Mouse (Mus musculus) mouse embryonic stem cell (cell line): ENCODE results near the gene Sypl.

Experiments
- in situ Hi-C, 2 experiments: fragments of 300-500 bp; cut with MboI; formaldehyde crosslinking; loops; 1 replicate in 1 of 2; 3 replicates in 1 of 2; pipeline ENCODE4 v1.14.3; 2019 to 2020; ENCODE audit warnings: low sequenced_read_pairs in 2 of 2, low pct_unique_long_range_greater_than_20kb in 1 of 2, mixed read lengths in 1 of 2; ENCODE audit not compliant: unreplicated experiment in 1 of 2

The Sypl gene

GRCm38 (mm10) chr12:32929831-32930513, 23.7 kb upstream of the Sypl start:
- in situ Hi-C loops: loop anchor here in 1 of 2 experiments (10.0 kb wide), 1 partner anchor 85 kb away; no protein-coding TSS in a partner anchor

DNA sequence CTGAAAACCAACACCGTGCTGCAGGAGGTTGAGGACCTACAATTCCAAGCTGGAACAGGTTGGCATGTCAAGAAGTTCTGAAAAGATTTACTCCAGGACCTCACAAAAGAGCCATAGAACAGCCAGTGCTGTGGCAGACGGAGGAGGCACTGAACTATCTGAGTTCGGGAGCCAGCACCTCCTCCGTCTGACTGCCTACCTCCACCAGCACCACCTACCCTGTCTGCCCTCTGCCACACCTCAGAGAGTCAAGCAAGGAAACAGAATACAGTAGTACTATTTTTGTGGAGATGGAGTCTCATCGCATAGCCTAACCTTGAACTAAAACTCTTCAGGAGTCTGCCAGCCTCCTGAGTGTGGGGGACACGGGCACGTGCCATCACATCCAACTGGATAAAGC, 23.1 kb upstream of the Sypl start:
- in situ Hi-C loops: no loop called here

- in situ Hi-C loops: no loop called here
These were observed 17.3 kb upstream of the Sypl start for GRCm38 (mm10) chr12:32936246-32936946.

DNA sequence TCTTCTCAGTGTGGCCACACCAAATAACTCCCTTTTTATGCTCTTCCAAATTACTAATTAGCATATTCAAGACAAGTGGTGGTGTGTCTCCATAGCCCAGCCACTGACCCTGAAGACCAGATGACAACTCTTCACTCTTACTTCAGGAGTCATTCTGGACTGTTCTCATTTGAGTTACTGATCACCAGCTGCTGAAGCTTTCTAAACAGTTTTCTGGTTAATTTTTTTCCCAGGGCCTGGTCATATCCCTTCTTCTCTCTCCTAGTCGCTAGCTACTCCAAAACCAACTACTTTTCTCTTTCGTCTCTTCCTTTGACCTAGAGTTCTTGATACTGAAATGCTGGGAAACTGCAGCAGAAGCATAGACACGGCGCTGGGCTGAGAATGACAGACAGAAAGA, 12.6 kb upstream of the Sypl start:
- in situ Hi-C loops: no loop called here

DNA sequence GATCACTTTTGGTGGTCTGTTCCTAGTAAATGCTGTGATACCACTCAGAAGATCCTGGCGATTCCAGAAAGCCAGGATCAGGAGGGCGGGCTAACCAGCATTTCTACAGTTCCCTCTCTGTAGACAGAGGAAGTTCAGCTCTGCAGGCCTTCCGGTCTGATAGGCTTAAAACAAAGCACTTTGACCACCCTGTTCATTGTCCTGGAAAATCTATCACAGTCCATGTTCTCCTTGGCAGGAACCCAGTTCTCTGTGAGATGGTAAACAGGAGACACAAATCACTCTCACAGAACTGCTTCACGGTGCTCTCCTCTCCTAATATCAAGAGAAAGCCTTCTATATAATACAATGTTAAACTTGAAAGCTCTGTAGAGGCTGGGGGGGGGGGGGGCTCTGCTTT, 10.3 kb upstream of the Sypl start:
- in situ Hi-C loops: no loop called here

DNA sequence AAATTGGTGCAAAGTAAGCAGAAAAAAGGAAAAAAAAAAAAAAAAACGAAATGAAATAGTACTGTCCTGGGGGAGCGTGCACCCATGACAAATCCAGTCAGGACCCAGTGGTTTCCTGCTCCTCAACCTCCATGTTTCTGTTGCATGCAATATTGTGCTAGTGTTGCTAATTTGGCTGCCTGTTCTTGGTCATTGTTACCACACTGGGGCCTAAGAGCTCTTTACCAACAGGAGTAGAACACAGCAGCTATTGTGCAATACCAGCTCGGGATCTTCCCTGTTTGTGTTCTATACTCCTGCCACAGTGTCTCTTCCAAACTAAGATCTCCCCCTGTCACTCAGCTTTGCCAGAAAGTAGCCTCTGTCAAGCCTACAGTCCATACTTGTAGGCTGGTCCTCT, 9.7 kb upstream of the Sypl start:
- in situ Hi-C loops: no loop called here

DNA sequence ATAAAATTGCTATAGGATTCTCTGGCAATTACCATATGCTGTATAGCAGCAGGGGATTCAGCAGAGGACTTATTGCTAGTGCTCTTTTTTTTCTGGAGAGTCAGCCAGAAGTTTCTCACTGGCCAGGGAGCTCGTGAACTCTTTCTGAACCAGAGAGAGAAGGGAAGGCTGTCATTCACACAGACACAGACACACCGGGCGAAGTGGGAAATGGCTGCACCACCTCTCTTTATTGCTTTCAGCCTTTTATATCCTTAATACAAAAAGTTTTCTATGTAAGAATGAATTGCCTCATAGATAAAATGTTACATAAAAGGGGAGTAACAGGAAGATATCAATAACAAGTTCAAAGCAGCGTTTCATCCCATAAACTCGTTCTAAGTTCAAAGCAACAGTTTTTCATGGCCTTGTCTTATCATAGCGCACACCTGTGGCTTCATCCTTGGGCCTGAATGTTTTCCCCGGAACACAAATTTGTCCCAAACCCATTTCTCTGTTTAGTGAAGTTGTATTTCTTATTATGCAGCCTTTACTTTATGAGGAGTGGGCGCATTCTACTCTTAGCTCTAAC, 8.7 kb upstream of the Sypl start:
- in situ Hi-C loops: no loop called here

GRCm38 (mm10) chr12:32946376-32946775, 7.3 kb upstream of the Sypl start:
- in situ Hi-C loops: no loop called here

- in situ Hi-C loops: no loop called here
These were observed 1.3 kb upstream of the Sypl start for GRCm38 (mm10) chr12:32952416-32952815.

- in situ Hi-C loops: no loop called here
These were observed 625 bp upstream of the Sypl start for GRCm38 (mm10) chr12:32953066-32953465.

DNA sequence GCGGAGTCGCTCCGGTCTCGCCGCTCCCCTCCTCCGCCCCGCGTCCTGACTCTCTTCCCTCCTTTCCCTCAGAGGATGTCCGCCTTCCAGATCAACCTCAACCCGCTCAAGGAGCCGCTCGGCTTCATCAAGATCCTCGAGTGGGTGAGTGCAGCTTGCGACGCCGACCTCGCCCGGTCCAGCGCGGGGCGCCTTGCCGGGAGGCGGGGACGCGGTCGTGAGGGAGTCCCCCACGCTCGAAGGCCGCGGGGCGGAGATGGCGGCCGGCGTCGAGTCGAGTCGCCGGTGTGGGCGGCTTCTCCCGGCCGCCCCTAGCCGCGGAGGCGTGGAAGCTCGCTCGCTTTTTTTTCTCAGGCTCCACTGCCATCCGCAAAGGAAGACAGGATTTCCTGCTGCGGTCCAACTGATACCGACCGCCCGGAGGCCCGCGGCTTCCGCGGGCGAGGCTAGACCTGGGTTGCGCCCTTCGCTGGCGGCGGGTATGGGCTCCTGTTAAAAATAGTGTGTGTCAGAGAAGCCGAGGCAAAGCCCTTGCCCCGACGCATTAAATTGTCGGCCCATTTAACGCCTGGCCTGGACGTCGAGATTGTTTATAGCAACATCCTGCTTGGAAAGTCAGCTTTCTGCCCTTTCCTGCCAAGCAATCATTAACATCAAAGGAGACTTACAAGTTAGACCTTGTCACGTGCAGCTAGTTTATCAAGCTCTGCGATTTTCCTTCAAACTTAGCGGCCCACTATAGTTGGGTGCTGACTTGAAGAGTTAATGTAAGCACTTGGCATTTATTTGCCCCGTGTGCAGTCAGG, 728 bp downstream of the Sypl start:
- in situ Hi-C loops: no loop called here

DNA sequence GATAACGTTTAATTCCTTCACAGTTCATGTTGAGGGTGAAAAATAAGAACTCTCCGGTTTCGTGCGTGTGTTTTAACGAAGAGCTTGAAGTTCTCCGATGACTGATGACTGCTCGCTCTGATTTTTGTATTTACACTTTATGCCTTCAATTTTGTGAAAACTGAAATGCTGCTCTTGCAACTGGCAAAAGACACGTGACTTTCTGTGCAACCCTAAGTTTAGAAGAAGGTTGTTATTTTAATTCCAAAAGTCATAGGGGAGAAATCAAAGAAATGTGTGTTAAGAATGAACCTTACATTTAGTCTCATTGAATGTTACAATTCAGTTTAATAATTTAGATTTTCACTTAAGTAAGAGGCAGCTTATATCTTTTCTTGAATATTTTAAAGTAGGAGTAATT, 1.3 kb downstream of the Sypl start:
- in situ Hi-C loops: no loop called here

DNA sequence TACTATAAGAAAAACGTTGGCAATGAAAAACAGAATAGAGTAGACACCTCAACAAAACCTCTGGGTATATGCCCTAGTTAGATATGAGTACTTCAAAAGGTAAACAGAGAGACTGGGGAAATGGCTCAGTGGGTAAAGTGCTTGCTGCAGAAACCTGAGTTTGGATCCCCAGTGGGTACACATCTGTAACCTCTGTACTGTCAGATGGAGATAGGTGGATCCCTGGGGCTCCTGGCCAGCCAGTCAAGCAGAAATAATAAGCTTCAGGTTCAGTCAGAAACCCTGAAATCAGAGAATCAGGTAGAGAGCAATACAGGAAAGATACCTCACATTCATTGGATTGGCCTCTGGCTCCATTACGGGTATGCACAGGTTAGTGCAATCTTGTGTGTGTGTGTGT, 3.5 kb downstream of the Sypl start:
- in situ Hi-C loops: no loop called here

GRCm38 (mm10) chr12:32962132-32962531, 8.4 kb downstream of the Sypl start:
- in situ Hi-C loops: no loop called here

DNA sequence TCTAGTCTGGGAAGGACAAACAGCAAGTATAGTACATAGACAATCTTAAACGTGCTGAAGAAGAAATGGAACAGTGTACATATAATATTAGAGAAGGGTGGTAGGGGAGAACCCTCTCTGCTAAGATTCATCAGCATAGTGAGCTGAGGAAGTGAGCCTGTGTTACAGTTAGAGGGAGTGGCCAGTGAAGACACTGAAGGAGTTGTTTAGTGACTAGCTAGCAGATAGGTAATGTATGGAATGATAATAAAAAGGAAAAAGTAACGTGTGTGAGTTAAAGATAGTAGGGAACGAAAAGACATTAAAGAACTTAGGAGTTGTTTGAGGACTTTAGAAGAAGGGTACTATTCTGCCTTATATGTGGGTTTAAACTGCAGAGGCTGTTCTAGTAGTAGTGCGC, 10.2 kb downstream of the Sypl start:
- in situ Hi-C loops: no loop called here

GRCm38 (mm10) chr12:32972287-32972686, 18.6 kb downstream of the Sypl start:
- in situ Hi-C loops: no loop called here

DNA sequence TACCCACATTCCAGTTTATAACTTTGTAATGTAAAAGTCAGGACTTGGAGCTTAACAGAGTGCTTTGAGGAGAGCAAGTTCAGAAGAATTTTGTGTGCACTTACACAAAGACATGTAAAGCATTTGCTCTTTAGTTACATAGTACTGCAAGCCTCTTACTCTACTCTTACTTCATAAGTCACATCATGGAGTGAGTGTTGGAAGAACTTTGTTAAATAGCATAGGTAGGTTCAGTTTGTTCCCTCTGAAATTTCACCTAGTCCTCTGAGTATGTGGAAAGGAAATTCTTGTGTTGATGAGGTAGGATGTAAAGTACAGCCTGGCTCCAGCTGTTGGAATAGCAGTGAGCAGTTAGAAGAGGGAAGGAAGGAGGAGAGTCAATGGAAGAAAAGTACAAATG, 21.2 kb downstream of the Sypl start:
- in situ Hi-C loops: no loop called here

GRCm38 (mm10) chr12:32975501-32975900, 21.8 kb downstream of the Sypl start:
- in situ Hi-C loops: no loop called here

DNA sequence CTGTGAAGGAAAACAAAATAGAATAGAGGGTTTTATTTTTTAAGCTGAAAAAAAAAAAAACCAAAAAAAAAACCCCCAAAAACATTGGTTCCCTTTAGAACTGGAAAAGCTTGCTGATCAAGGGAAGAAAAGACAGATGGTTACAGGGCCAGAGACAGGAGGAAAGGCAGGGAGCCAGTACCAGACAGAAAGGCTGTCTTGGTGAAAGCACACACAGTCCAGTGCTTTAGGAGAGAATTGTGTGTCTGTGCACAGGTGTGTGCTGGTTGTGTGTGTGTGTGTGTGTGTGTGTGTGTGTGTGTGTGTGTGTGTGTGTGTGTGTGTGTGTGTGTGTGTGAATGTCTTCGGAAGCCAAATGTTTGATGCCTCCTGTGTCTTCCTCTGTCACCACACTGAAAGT, 28.9 kb downstream of the Sypl start:
- in situ Hi-C loops: no loop called here
